Mouse (Mus musculus) liver, embryonic 16.5 days (tissue): ENCODE results near the gene Cib4. TPM values are rescaled to one million over a fixed set of nuclear protein-coding genes. Genes with fewer than 3 reads are reported as not detected.

Experiments used
- ATAC-seq: fragments of 200-750 bp; cut with Nextera tagmentation; 2 replicates; pipeline ENCODE4 v1.8.0; 2017; ENCODE audit warnings: low read depth, mild to moderate bottlenecking, moderate number of reproducible peaks, moderate library complexity
- H3K27ac ChIP-seq: fragments of 300-500 bp; sonication (generic); 2 replicates; pipeline ENCODE4 v1.5.1; 2014; ENCODE audit warnings: mild to moderate bottlenecking, low read length
- H3K27me3 ChIP-seq: fragments of 300-500 bp; sonication (generic); 2 replicates; pipeline ENCODE4 v1.6.1; 2014; ENCODE audit warnings: low read depth, low read length, mixed read lengths; ENCODE audit not compliant: control insufficient read depth, insufficient read depth
- H3K36me3 ChIP-seq: fragments of 300-500 bp; sonication (generic); 2 replicates; pipeline ENCODE4 v1.6.1; 2014; ENCODE audit warnings: mild to moderate bottlenecking; ENCODE audit not compliant: control insufficient read depth, insufficient read depth
- H3K4me1 ChIP-seq: fragments of 300-500 bp; sonication (generic); 2 replicates; pipeline ENCODE4 v1.6.1; 2014; ENCODE audit warnings: low read depth, low read length, mixed read lengths; ENCODE audit not compliant: control insufficient read depth
- H3K4me2 ChIP-seq: fragments of 300-500 bp; sonication (generic); 2 replicates; pipeline ENCODE4 v1.6.1; 2014; ENCODE audit warnings: low read depth, low read length, mixed read lengths
- H3K4me3 ChIP-seq: fragments of 300-500 bp; sonication (generic); 2 replicates; pipeline ENCODE4 v1.5.1; 2014; ENCODE audit warnings: low read depth, mild to moderate bottlenecking, low read length
- H3K9ac ChIP-seq: fragments of 300-500 bp; sonication (generic); 2 replicates; pipeline ENCODE4 v1.6.1; 2014; ENCODE audit warnings: low read depth, low read length
- H3K9me3 ChIP-seq: fragments of 300-500 bp; sonication (generic); replicated peaks from 2 replicates; pipeline ENCODE4 v1.6.1; 2016; ENCODE audit warnings: low read length; ENCODE audit not compliant: control insufficient read depth
- WGBS: fragments of 180-500 bp; shearing (Covaris S2); extraction: QIAGEN DNeasy Blood & Tissue Kit; methylation state at CpG from one replicate; pipeline ENCODE4 v1.1.7; 2014; ENCODE audit not compliant: insufficient replicate concordance; 5-methylcytosine and 5-hydroxymethylcytosine counted together
- polyA plus RNA-seq: library from polyadenylated mRNA; unstranded; fragments of >200 nt; fragmentation: Nextera tagmentation; extraction: Ambion mirVana; gene quantifications from 2 replicates; pipeline ENCODE4 v1.2.1, GENCODE M21; 2015

Gene Cib4
- polyA plus RNA-seq, 1 experiment from 2014 or later, result not detected

DNA sequence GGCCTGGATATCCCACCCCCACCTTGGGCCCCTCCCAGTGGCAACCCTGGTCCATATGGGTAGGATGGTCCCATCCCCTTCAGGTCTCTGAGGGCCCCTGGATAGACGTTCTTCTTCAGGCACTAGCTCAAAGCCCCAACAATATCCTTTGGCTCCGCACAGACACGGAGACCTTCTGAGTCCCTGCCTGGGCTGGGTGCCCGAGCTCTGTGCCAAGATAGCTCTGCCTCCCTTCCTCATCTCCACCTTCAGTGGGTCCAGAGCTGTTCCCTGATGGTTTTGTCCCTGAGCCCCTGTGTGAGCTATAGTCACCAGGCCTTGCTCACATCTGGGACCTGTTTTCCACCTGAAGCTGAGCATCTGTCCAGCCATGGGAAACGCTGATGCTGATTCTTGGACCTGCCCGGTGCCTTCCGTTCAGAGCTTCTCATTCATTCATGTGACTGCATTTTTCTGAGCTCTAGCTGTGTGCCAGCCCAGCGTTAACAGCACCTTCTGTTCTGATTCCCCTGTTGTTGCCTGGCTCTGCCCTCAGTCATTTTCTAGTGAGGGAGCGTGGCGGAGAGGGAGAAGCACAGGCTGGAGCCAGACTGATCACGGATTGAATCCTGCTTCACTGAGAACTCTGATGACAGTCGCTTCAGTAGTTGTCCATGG is 32.1 kb upstream of the Cib4 start:
- no peak for ATAC-seq
- WGBS, result 67% methylated on average over 12 of the region's 12 CpGs
- H3K36me3 ChIP-seq, result no peaks in the 10 kb centered on the region

DNA sequence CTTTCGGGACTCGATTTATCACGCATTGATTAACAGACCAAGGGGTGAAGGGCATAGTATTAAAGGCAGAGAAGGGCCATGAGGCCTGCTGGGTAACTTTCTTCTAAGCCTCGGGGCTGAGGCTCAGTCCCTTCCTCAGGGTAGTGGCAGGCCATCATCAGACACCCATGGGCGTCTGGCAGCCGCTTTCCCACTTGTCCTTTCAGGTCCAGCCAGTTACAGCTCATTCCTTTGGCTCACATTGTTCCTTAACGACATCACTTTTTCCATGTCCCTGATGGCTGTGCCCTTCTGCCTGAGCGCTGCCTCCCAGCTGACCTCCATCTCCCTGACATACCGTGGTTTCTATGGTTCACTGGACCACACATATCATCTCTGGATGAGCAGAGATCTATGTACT is 31.6 kb upstream of the Cib4 start:
- ATAC-seq, result no peak
- Histone ChIP-seq H3K4me1 (no peaks in the 10 kb centered on the region; the same call in 1 of the 2 replicates), H3K4me3 (no peak overlapping the region), H3K4me2 (no peak overlapping the region), H3K36me3 (no peaks in the 10 kb centered on the region), H3K9me3 (no peaks in the 10 kb centered on the region), H3K27me3 (peaks cover 2% of the 10 kb centered on the region; the same call in 1 of the 2 replicates), H3K27ac (no peak overlapping the region), H3K9ac (no peak overlapping the region)
- WGBS, result 61% methylated on average over 9 of the region's 9 CpGs

More for the DNA sequence above, 32.1 kb upstream of the Cib4 start:
- no peak overlapping the region for H3K4me3 ChIP-seq
- no peak overlapping the region for H3K4me2 ChIP-seq
- H3K27ac ChIP-seq, result no peak overlapping the region
- no peaks in the 10 kb centered on the region for H3K9me3 ChIP-seq
- H3K27me3 ChIP-seq, result peaks cover 2% of the 10 kb centered on the region; the same call in 1 of the 2 replicates
- H3K4me1 ChIP-seq, result no peaks in the 10 kb centered on the region; the same call in 1 of the 2 replicates
- H3K9ac ChIP-seq, result no peak overlapping the region

DNA sequence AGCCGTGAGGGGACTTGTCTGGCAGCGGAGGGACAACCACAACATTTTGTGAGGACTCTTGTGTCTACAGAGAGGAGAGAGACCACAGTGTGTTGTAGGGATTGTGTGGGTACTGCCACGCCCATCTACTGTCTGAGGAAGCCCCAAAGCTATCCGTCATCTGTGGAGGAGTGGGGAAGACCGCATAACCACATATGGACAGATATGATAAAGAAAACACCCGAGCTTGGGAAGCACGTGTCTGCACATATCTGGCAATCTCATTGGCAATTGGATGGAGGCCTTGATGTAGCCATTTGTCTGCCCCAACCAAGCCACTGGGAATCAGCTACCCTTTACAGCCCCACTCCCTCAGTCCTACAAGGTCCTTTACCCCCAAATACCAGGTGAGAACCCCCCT is 30.6 kb upstream of the Cib4 start:
- peaks cover 2% of the 10 kb centered on the region; the same call in 1 of the 2 replicates for H3K27me3 ChIP-seq

DNA sequence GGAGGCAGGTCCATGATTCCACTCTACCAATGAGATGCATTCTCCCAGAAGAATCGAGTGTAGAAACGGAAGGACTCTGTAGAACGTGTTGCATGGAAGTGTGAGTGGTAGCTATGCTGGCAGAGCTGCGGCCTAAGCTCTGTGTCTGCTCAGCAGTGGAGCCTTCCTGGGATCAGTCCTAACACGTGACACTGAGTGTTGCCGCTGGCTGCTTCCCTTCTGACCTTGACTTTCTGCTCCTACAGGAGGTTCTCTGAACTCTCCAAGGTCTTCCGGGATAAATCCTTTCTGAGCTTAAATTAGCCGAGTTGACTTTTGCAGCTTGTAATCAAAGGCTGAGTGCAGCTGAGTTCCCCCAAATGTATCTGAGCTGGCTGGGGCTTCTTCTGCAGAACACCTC is 28.7 kb upstream of the Cib4 start:
- Histone ChIP-seq H3K27ac (no peak overlapping the region), H3K36me3 (no peaks in the 10 kb centered on the region), H3K4me1 (no peaks in the 10 kb centered on the region; the same call in 1 of the 2 replicates), H3K27me3 (peaks cover 2% of the 10 kb centered on the region; the same call in 1 of the 2 replicates), H3K4me2 (no peak overlapping the region), H3K9ac (no peak overlapping the region), H3K9me3 (no peaks in the 10 kb centered on the region), H3K4me3 (no peak overlapping the region)
- ATAC-seq, result no peak
- 67% methylated on average over 8 of the region's 8 CpGs for WGBS

More for the DNA sequence above, 30.6 kb upstream of the Cib4 start:
- Histone ChIP-seq H3K4me3 (no peak overlapping the region), H3K27ac (no peak overlapping the region), H3K9ac (no peak overlapping the region), H3K4me2 (no peak overlapping the region), H3K36me3 (no peaks in the 10 kb centered on the region), H3K9me3 (no peaks in the 10 kb centered on the region), H3K4me1 (no peaks in the 10 kb centered on the region; the same call in 1 of the 2 replicates)
- no peak for ATAC-seq
- WGBS, result 29% methylated on average over 7 of the region's 7 CpGs

DNA sequence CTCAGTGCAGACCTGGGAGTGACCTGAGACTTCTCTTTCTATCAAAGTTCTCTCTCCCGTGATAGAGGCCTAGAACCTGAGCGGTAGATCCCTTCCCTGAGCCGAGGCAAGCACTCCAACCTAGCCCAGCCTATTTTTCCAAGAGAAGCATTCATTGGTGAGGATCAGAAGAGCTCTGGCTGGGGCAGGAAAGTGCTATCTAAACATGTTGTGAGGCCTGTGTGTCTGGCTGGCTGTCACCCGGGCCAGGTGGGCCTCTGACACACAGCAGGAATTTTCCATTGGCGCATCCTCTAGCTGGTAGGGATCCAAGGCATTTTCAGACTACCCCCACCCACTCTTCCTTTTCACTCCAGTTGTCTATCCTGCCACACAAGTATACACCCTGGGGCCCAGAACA is 26.2 kb upstream of the Cib4 start:
- WGBS, result 53% methylated on average over 5 of the region's 5 CpGs
- H3K9me3 ChIP-seq, result no peaks in the 10 kb centered on the region
- no peak overlapping the region for H3K4me3 ChIP-seq
- H3K27ac ChIP-seq, result no peak overlapping the region
- H3K9ac ChIP-seq, result no peak overlapping the region
- ATAC-seq, result no peak
- H3K27me3 ChIP-seq, result no peaks in the 10 kb centered on the region
- no peaks in the 10 kb centered on the region for H3K36me3 ChIP-seq
- no peaks in the 10 kb centered on the region; the same call in 1 of the 2 replicates for H3K4me1 ChIP-seq
- H3K4me2 ChIP-seq, result no peak overlapping the region

DNA sequence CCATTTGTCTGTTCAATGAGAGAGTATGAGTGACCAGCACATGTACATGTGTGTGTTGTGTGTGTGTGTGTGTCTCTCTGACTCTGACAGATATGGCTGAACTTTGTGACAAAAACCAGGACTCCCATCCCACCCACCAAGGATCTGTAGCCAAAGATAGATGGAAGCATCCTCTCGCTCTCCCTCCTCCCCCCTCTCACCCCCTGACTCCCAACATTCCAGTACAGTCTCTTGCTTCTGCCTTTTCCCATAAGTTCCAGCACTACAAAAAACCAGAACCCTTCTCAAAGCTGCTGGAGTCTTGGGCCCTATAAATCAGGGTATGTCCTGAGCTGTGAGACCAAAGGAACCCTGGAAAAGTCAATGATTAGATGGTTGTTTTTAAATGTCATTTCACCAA is 22.8 kb upstream of the Cib4 start:
- H3K36me3 ChIP-seq, result no peaks in the 10 kb centered on the region
- no peak overlapping the region for H3K27ac ChIP-seq
- H3K4me3 ChIP-seq, result no peak overlapping the region
- WGBS, result 82% methylated on average over 1 of the region's 1 CpGs
- no peaks in the 10 kb centered on the region for H3K4me1 ChIP-seq
- no peaks in the 10 kb centered on the region for H3K27me3 ChIP-seq
- H3K4me2 ChIP-seq, result no peak overlapping the region
- no peak overlapping the region for H3K9ac ChIP-seq
- H3K9me3 ChIP-seq, result no peaks in the 10 kb centered on the region
- no peak for ATAC-seq

DNA sequence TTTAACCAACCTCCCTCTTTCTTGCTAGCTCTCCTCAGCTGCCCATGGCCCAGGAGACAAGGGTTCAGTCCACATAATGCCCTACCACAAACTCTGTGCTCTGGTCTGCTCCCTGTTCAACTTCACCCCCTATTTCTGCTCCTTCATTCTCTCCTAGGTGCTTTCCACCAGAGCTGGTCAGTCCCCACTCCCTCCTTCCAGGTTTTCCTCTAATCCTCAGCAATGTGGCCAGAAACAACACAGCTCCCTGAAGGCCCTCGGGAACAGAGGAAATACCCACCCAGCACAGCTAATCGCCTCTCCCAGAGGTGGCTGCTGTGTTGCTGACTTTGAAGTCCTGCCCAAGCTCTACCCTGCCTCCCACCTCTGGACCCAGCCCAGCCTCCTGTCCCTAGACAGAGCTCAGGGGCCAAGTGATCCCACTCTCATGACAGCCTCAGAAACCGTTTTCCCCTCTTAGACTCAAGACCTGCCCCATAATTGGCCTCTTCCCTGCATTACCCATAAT is 14.4 kb upstream of the Cib4 start:
- no peaks in the 10 kb centered on the region for H3K4me1 ChIP-seq
- H3K27ac ChIP-seq, result no peak overlapping the region
- H3K4me3 ChIP-seq, result no peak overlapping the region
- H3K4me2 ChIP-seq, result no peak overlapping the region
- no peaks in the 10 kb centered on the region for H3K36me3 ChIP-seq
- H3K9me3 ChIP-seq, result no peaks in the 10 kb centered on the region
- no peaks in the 10 kb centered on the region for H3K27me3 ChIP-seq
- ATAC-seq, result no peak
- WGBS, result 19% methylated on average over 3 of the region's 3 CpGs
- no peak overlapping the region for H3K9ac ChIP-seq

DNA sequence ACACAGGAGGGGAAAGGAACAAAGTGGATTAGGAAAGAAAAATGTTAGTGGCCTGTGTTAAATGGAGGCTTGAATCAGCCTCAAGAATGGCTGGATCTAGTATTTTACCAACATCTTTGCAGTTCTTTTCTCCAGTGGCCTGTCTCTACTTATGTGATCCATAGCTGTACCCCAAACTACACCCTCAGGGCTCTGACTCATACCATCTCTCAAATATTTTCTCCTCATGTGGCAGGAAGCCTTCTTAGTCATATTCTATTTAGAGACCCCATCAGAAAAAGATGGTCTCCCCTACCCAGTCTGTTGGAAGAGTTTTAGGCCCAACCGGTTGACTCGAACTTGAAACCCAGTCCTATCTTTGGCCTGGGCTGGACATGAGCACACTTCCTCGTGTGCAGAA is 13.8 kb upstream of the Cib4 start:
- 61% methylated on average over 3 of the region's 3 CpGs for WGBS
- H3K27me3 ChIP-seq, result no peaks in the 10 kb centered on the region
- H3K27ac ChIP-seq, result no peak overlapping the region
- no peak for ATAC-seq
- H3K9ac ChIP-seq, result no peak overlapping the region
- no peak overlapping the region for H3K4me3 ChIP-seq
- H3K4me2 ChIP-seq, result no peak overlapping the region
- H3K9me3 ChIP-seq, result no peaks in the 10 kb centered on the region
- no peaks in the 10 kb centered on the region for H3K36me3 ChIP-seq
- no peaks in the 10 kb centered on the region for H3K4me1 ChIP-seq

DNA sequence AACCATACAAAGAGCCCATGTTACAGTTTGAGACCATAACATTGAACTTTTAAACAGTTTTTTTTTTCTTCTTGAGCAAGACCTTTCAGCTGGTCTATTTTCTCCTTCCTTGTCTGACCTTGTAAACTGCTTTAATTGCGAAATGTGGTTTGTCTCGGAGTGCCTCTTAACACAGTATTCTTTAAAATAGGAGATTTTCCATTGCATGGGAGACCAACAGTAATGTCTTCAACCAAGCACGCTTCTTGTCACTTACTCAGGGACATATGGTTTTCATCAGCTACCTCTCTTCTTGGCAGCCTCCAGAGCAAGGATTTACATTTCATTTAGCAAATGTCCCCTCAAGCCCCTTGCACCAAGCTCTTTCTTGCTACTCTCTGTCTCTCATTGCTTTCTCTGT is 10.6 kb upstream of the Cib4 start:
- H3K27ac ChIP-seq, result no peak overlapping the region
- no peak overlapping the region for H3K4me3 ChIP-seq
- H3K9me3 ChIP-seq, result no peaks in the 10 kb centered on the region
- WGBS, result 57% methylated on average over 3 of the region's 3 CpGs
- H3K4me1 ChIP-seq, result no peaks in the 10 kb centered on the region
- H3K27me3 ChIP-seq, result no peaks in the 10 kb centered on the region
- no peak overlapping the region for H3K4me2 ChIP-seq
- no peak overlapping the region for H3K9ac ChIP-seq
- ATAC-seq, result no peak
- H3K36me3 ChIP-seq, result no peaks in the 10 kb centered on the region
